In genomic region chr4:130791811-130792375, GRCm38 (mm10) we compare ENCODE assay signal across 8 mouse cellular contexts. TPM values are rescaled to one million over a fixed set of nuclear protein-coding genes. Genes with fewer than 3 reads are reported as not detected.
DNase-seq lines count a peak whose midpoint lies in the region; ATAC-seq and TF ChIP-seq lines count a peak whose summit lies in the region.

No protein-coding gene starts in this region.

- H3K4me1 ChIP-seq in megakaryocyte, embryonic 14.5 days: peaks cover 27% of the 10 kb centered on the region
- peaks cover 10 to 21% of the 10 kb centered on the region in 2 experiments; a peak in 3 of 4 replicates for H3K4me1 ChIP-seq in heart, embryonic 14.5 days (ENCODE audit: control insufficient read depth in 2 of 2, insufficient read depth in 2 of 2, low read length in 2 of 2)
- H3K4me1 ChIP-seq in liver, postnatal 0 days (ENCODE audit: insufficient read depth): peaks cover 5% of the 10 kb centered on the region; the same call in 1 of the 2 replicates

- peak overlapping the region; percentile 96 for H3K4me2 ChIP-seq in heart, embryonic 14.5 days (ENCODE audit: low read length)
- peak overlapping the region; percentile 74 for H3K4me2 ChIP-seq in liver, postnatal 0 days (ENCODE audit: low read depth, low read length)

- H3K4me3 ChIP-seq in megakaryocyte, embryonic 14.5 days (replicated peaks): peak overlapping the region; percentile 88
- peak overlapping the region; percentile 78 to 84 for H3K4me3 ChIP-seq in heart, embryonic 14.5 days (ENCODE audit: control insufficient read depth in 1 of 2, insufficient read depth in 1 of 2, low read depth in 1 of 2, low read length in 2 of 2)
- H3K4me3 ChIP-seq in liver, postnatal 0 days (ENCODE audit: low read depth, low read length): peak overlapping the region; percentile 57

- no peak for TF ChIP-seq EP300 in liver, postnatal 0 days (IDR thresholded peaks at IDR 0.05; ENCODE audit: low read depth)

- H3K36me3 ChIP-seq in megakaryocyte, embryonic 14.5 days (replicated peaks; ENCODE audit: low read length): no peaks in the 10 kb centered on the region
- no peaks in the 10 kb centered on the region for H3K36me3 ChIP-seq in heart, embryonic 14.5 days (ENCODE audit: control insufficient read depth, insufficient read depth, low read length)
- no peaks in the 10 kb centered on the region for H3K36me3 ChIP-seq in liver, postnatal 0 days (replicated peaks; ENCODE audit: insufficient read depth, low read length)

- peaks cover 79% of the 10 kb centered on the region for H3K27me3 ChIP-seq in megakaryocyte, embryonic 14.5 days (replicated peaks)
- peaks cover 3% of the 10 kb centered on the region; the same call in 1 of the 2 replicates for H3K27me3 ChIP-seq in heart, embryonic 14.5 days (ENCODE audit: control insufficient read depth, insufficient read depth, low read length)
- peaks cover 31% of the 10 kb centered on the region for H3K27me3 ChIP-seq in liver, postnatal 0 days (ENCODE audit: insufficient read depth, low read length)

- no peaks in the 10 kb centered on the region for H3K9me3 ChIP-seq in megakaryocyte, embryonic 14.5 days
- H3K9me3 ChIP-seq in heart, embryonic 14.5 days (ENCODE audit: control insufficient read depth, low read length): no peaks in the 10 kb centered on the region
- H3K9me3 ChIP-seq in liver, postnatal 0 days (ENCODE audit: low read length): no peaks in the 10 kb centered on the region

- H3K27ac ChIP-seq in heart, embryonic 14.5 days (replicated peaks in 1 of 2; ENCODE audit: control insufficient read depth in 1 of 2, insufficient read depth in 1 of 2, low read depth in 2 of 2, low read length in 2 of 2): peak overlapping the region in 1 of 2 experiments; percentile 42; a peak in 1 of 4 replicates
- peak overlapping the region; percentile 69 for H3K27ac ChIP-seq in liver, postnatal 0 days (ENCODE audit: low read depth)

- 5% methylated on average over 14 of the region's 19 CpGs for WGBS in heart, embryonic 14.5 days
- WGBS in liver, postnatal 0 days (ENCODE audit: insufficient replicate concordance): 9% methylated on average over 15 of the region's 19 CpGs

- ATAC-seq in megakaryocyte, adult 5-6 weeks (ENCODE audit: poor library complexity, severe bottlenecking): no peak
- ATAC-seq in heart, embryonic 14.5 days (ENCODE audit: insufficient number of reproducible peaks, insufficient read depth, low FRiP score, low read depth): peak; percentile 4; the same call in 1 of the 2 replicates
- no peak for ATAC-seq in liver, postnatal 0 days
- ATAC-seq in megakaryocyte-erythroid progenitor cell, adult 5-6 weeks (replicated peaks; ENCODE audit: low FRiP score, low TSS enrichment, poor library complexity, severe bottlenecking): no peak

- DNase-seq in adrenal gland, adult 8-10 months: peak; percentile 49
- DNase-seq in adrenal gland, postnatal 14 days: no peak
- DNase-seq in liver, postnatal 0 days: no peak
- no peak for DNase-seq in frontal cortex, postnatal 10 days (ENCODE audit: low spot score in 2 of 2)

- TF ChIP-seq CTCF in liver, postnatal 0 days (IDR thresholded peaks at IDR 0.05; ENCODE audit: low read depth): no peak

- H3K9ac ChIP-seq in heart, embryonic 14.5 days (ENCODE audit: low read length): peak overlapping the region; percentile 91
- peak overlapping the region; percentile 55 for H3K9ac ChIP-seq in liver, postnatal 0 days (replicated peaks)

RNA-seq across cellular contexts. Expression of gene Sdc3, which starts 0.4 kb away (rescaled TPM):
- 100 to 1,000 TPM; 332 to 626 (median 448) TPM for total RNA-seq in adrenal gland, adult 8-10 months (2022)
- 233 and 245 TPM in 2 replicates for total RNA-seq in adrenal gland, postnatal 14 days (2021)
- polyA plus RNA-seq in megakaryocyte, embryonic 14.5 days (2012; ENCODE audit: insufficient read depth, low replicate concordance): 52.8 and 57.2 TPM in 2 replicates
- 22.6 and 31.3 TPM in 2 replicates for total RNA-seq in megakaryocyte, adult 5-6 weeks (2015)
- total RNA-seq in megakaryocyte, adult 5-6 weeks (2017): 13.6 and 20.2 TPM in 2 replicates
- polyA plus RNA-seq in heart, embryonic 14.5 days (2014; fragmentation: Nextera tagmentation; extraction: Ambion mirVana): 14.6 and 16.8 TPM in 2 replicates
- 8.7 TPM in 2 replicates for polyA plus RNA-seq in liver, postnatal 0 days (2015; fragmentation: Nextera tagmentation; extraction: Ambion mirVana)
- not detected in 2 replicates for total RNA-seq in megakaryocyte-erythroid progenitor cell, adult 5-6 weeks (2014; fragmentation: Nextera tagmentation)
- 0.42 and 2.2 TPM in 2 replicates for total RNA-seq in megakaryocyte-erythroid progenitor cell, adult 5-6 weeks (2017)

Comparison
In these comparisons a context has a peak if more than half of its experiments do, and no peak if none do; other contexts are left out.
1. RNA of gene Sdc3, which starts 0.4 kb away (total RNA-seq): 332 to 626 TPM in adrenal gland, adult 8-10 months, 233 to 245 TPM in adrenal gland, postnatal 14 days and 13.6 to 31.3 TPM in megakaryocyte, adult 5-6 weeks; 0.42 to 2.2 TPM in megakaryocyte-erythroid progenitor cell, adult 5-6 weeks; every median in the first group is over 4 times any median in the second.
2. Peak in every context shown above with its lines, with median percentiles within 50 percentile points of each other: H3K4me3 ChIP-seq.